Mouse (Mus musculus) megakaryocyte, embryonic 14.5 days (primary cell): ENCODE results near the gene Il10rb.

Experiments
- FLI1 ChIP-seq: IDR thresholded peaks from 2 replicates; pipeline ENCODE4 v1.6.1; 2012; ENCODE audit warnings: low read length, inconsistent platforms, mixed read lengths
- GATA1 ChIP-seq: IDR thresholded peaks from 3 replicates; pipeline ENCODE4 v1.6.1; 2012; ENCODE audit warnings: mixed read lengths, low read length, inconsistent platforms, borderline replicate concordance

DNA sequence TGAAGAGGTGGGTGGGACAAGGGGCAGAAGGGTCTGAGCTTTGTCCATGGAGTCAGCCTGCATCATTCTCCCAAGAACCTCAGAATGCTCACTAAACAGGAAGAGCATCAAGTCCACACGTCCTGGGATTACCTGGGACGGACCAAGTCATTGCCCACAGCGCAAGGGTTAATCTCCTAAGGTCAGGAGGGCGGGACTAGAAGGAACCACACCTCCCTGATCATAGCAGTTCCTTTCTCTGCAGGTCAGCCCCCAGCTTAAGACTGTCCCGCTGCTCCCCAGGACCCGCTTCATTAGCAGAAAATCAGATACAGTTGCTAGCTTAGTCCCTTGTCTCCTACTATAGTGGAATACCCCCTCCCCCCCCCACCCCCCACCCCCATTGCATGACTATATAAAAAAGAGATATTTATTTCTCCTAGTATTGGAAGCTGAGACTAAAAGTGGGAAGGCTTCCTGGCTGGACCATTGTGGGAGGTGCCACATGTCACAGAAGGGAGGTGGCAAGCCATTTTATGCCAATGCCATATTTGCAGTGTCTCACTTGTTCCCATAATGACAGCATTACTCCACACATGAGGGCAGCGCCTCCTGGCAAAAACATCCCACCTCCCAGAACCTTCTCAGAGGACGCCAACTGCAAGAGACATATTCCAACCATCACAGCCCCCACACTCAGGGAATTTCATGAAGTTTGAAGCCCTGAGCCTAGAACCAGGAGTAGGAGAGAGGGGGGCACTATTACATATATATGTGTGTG, 10.2 kb upstream of the Il10rb start:
- TF ChIP-seq GATA1 (no peak), FLI1 (no peak)
